Mouse (Mus musculus) embryonic facial prominence, embryonic 14.5 days (tissue): Measurements from ENCODE around the gene Lap3. TPM values are rescaled to one million over a fixed set of nuclear protein-coding genes. Genes with fewer than 3 reads are reported as not detected.

Experiments used
- ATAC-seq: fragments of 200-750 bp; cut with Nextera tagmentation; 2 replicates; pipeline ENCODE4 v1.8.0; 2017; ENCODE audit warnings: low read depth, moderate number of reproducible peaks, moderate TSS enrichment
- DNase-seq: peaks from one replicate; pipeline ENCODE4 v3.0.0-alpha.2; 2015; ENCODE audit warnings: low spot score
- H3K27ac ChIP-seq: fragments of 300-500 bp; sonication (generic); replicated peaks from 2 replicates; pipeline ENCODE4 v1.5.1; 2014; ENCODE audit warnings: low read depth, mild to moderate bottlenecking, low read length, moderate library complexity
- H3K27me3 ChIP-seq: fragments of 300-500 bp; sonication (generic); replicated peaks from 2 replicates; pipeline ENCODE4 v1.6.1; 2014; ENCODE audit warnings: low read length; ENCODE audit not compliant: control insufficient read depth, insufficient read depth
- H3K36me3 ChIP-seq: fragments of 300-500 bp; sonication (generic); 2 replicates; pipeline ENCODE4 v1.6.1; 2014; ENCODE audit warnings: low read length, mixed read lengths; ENCODE audit not compliant: control insufficient read depth, insufficient read depth
- H3K4me1 ChIP-seq: fragments of 300-500 bp; sonication (generic); 2 replicates; pipeline ENCODE4 v1.6.1; 2014; ENCODE audit warnings: antibody characterized with exemption, low read length; ENCODE audit not compliant: control insufficient read depth, insufficient read depth
- H3K4me2 ChIP-seq: fragments of 300-500 bp; sonication (generic); 2 replicates; pipeline ENCODE4 v1.6.1; 2014; ENCODE audit warnings: low read depth, mild to moderate bottlenecking, low read length, moderate library complexity, mixed read lengths
- H3K4me3 ChIP-seq: fragments of 300-500 bp; sonication (generic); 2 replicates; pipeline ENCODE4 v1.5.1; 2014; ENCODE audit warnings: low read depth, mild to moderate bottlenecking, low read length
- H3K9ac ChIP-seq: fragments of 300-500 bp; sonication (generic); 2 replicates; pipeline ENCODE4 v1.6.1; 2014; ENCODE audit warnings: low read depth, mild to moderate bottlenecking, low read length, moderate library complexity, mixed read lengths
- H3K9me3 ChIP-seq: fragments of 300-500 bp; sonication (generic); 2 replicates; pipeline ENCODE4 v1.6.1; 2016; ENCODE audit warnings: low read length; ENCODE audit not compliant: control insufficient read depth
- whole genome bisulfite sequencing: fragments of 180-500 bp; shearing (Covaris S2); extraction: QIAGEN DNeasy Blood & Tissue Kit; methylation state at CpG from one replicate; pipeline ENCODE4 v1.1.7; 2014; 5-methylcytosine and 5-hydroxymethylcytosine counted together
- polyA plus RNA-seq: library from polyadenylated mRNA; unstranded; fragments of >200 nt; fragmentation: Nextera tagmentation; extraction: Ambion mirVana; gene quantifications from 2 replicates; pipeline ENCODE4 v1.2.1, GENCODE M21; 2014

The Lap3 gene
- polyA plus RNA-seq, result 81.5 and 85.1 TPM in 2 replicates

DNA sequence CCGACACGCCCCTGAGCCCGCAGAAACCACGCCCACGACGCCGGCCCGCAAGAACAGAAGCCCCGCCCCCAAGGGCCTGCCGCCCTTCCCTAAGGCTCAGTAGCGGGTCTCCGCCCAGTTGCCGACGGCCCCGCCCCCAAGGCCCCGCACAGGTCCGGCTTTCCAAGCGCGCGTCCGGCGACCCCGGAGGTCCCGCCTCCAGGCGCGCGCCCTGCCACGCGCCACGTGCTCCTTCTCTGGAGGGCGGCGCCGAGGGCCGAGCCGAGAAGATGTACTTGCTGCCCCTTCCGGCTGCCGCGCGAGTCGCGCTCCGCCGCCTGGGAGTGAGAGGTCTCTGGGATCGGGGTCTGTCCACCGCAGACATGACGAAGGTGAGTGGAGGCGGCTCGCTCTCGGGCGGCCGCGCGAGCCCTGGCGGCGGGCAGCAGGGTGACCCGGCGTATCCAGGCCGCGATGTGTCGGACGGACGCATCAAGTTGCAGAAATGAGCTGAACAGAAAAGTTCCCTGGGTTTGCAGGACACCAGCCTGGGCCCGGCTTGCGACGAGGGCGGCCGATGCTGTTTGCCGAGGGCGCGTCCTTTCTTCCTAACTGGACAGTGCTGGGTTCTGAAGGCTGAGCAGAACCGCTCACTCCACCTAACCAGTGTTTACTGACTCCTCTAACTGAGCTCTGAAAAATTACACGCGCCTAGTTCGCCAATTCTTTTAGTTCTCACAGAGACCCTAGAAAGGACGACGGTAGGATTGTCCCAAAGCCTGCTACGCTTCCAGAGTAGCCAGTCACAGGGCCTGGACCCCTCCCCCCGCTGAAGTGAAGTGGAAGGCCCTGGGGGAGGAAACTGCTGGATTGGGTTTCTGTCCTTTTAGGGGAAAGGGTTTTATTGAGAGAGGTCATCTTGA, at the start of gene Lap3:
Gene Lap3 (plus strand): TSS at position 184 of the 902 bp plus-strand sequence.
- H3K36me3 ChIP-seq, result peaks cover 21% of the 10 kb centered on the region
- H3K4me2 ChIP-seq, result peak within 1 kb of the TSS; percentile 81
- H3K4me1 ChIP-seq, result peaks cover 8% of the 10 kb centered on the region
- ATAC-seq (peak; percentile 95), DNase-seq (peak; percentile 97)
- H3K9me3 ChIP-seq, result no peaks in the 10 kb centered on the region
- peak within 1 kb of the TSS; percentile 87 for H3K9ac ChIP-seq
- peak within 1 kb of the TSS; percentile 75 for H3K27ac ChIP-seq
- peak within 1 kb of the TSS; percentile 87 for H3K4me3 ChIP-seq
- no peaks in the 10 kb centered on the region for H3K27me3 ChIP-seq
- WGBS, result under 1% methylated on average over 50 of the region's 78 CpGs

DNA sequence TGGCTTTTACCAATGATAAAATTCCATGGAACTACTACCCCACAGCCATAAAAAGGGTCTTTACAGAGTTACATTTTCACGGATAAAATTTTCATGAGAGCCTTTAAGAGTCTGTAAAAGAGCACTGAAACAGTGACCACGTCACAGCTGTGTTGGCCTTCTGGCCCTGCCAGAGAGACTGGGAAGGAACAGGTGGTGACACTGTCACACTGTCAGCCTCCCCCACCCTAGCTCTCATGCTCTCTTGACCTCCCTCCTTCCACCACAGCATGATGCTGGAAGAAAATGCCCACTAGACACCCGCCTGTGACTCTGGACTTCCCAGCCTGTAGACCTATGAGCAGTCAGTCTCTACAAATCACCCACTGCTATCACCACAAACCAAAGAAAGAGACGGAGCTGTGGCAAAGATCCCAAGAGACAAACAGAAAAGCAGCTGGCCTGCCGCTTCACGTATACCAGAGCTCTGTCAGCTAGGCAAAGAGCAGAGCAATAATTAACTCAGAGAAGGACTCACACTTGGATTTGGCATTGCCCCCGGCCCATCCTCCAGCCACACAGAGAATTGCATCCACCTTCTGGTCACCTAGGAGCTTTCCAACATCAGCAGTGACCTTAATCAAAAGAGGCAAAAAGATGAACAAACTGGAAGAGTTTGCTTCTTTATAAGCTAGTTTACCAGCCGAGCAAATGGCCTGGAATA, 48.9 kb upstream of the Lap3 start:
- no peak overlapping the region for H3K27ac ChIP-seq
- ATAC-seq (no peak), DNase-seq (no peak)
- no peaks in the 10 kb centered on the region for H3K27me3 ChIP-seq
- H3K9me3 ChIP-seq, result no peaks in the 10 kb centered on the region
- no peak overlapping the region for H3K9ac ChIP-seq
- peaks cover 12% of the 10 kb centered on the region; the same call in 1 of the 2 replicates for H3K4me1 ChIP-seq
- WGBS, result 84% methylated on average over 8 of the region's 8 CpGs
- no peak overlapping the region for H3K4me3 ChIP-seq
- H3K4me2 ChIP-seq, result no peak overlapping the region
- H3K36me3 ChIP-seq, result peaks cover 28% of the 10 kb centered on the region

DNA sequence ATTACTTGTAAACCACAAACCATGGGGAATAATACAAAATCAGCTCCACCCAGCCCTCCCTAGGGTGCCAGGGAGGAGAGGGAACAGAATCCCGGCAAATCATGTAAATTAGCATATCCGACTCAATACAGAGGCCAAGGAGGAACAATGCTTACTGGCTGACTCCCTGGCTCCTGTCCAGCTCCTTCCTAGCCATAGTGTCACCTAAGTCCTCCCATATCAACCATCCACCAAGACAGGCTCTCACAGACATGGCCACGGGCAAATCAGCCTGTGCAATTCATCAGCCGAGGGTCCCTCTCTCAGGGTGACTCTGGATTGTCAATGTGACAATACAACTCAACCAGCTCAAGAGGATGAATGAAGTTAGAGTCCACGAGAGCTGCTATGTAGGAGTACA, 44.5 kb upstream of the Lap3 start:
- Histone ChIP-seq H3K4me2 (peak overlapping the region; percentile 88), H3K4me1 (peaks cover 12% of the 10 kb centered on the region; the same call in 1 of the 2 replicates), H3K4me3 (peak overlapping the region; percentile 69; the same call in 1 of the 2 replicates), H3K36me3 (0 out of 2 replicates have a peak, but pooled peaks cover 14% of the 10 kb centered on the region), H3K27ac (no peak overlapping the region), H3K9me3 (no peaks in the 10 kb centered on the region), H3K27me3 (no peaks in the 10 kb centered on the region), H3K9ac (peak overlapping the region; percentile 71)
- DNase-seq, result peak; percentile 42
- WGBS, result 59% methylated on average over 5 of the region's 5 CpGs
- no peak for ATAC-seq

DNA sequence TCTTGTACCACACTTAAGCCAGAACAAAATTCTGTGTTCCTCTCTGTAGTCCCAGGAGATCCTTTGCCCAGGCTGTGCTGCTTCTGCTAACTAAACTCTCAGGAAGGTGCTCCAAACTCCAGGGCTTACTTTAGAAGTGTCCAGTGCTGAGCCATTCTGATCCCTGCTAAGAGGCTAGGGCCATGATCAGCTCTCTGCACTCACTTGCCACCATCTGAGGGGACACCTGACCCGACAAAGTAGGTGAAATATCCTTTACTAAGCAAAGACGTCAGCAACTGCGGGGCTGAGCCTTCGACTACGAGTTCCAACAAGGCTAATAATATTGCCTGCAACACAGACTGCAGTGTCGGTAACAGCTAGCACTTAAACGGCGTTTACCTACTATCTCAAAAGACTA, 44.0 kb upstream of the Lap3 start:
- Histone ChIP-seq H3K4me3 (peak overlapping the region; percentile 69), H3K27me3 (no peaks in the 10 kb centered on the region), H3K9me3 (no peaks in the 10 kb centered on the region), H3K4me2 (peak overlapping the region; percentile 88), H3K4me1 (peaks cover 12% of the 10 kb centered on the region; the same call in 1 of the 2 replicates), H3K36me3 (0 out of 2 replicates have a peak, but pooled peaks cover 12% of the 10 kb centered on the region), H3K9ac (peak overlapping the region; percentile 71), H3K27ac (0 out of 2 replicates have a peak overlapping the region, but pooled peaks have one; percentile 74)
- WGBS, result 2% methylated on average over 8 of the region's 8 CpGs
- no peak for DNase-seq
- no peak for ATAC-seq

DNA sequence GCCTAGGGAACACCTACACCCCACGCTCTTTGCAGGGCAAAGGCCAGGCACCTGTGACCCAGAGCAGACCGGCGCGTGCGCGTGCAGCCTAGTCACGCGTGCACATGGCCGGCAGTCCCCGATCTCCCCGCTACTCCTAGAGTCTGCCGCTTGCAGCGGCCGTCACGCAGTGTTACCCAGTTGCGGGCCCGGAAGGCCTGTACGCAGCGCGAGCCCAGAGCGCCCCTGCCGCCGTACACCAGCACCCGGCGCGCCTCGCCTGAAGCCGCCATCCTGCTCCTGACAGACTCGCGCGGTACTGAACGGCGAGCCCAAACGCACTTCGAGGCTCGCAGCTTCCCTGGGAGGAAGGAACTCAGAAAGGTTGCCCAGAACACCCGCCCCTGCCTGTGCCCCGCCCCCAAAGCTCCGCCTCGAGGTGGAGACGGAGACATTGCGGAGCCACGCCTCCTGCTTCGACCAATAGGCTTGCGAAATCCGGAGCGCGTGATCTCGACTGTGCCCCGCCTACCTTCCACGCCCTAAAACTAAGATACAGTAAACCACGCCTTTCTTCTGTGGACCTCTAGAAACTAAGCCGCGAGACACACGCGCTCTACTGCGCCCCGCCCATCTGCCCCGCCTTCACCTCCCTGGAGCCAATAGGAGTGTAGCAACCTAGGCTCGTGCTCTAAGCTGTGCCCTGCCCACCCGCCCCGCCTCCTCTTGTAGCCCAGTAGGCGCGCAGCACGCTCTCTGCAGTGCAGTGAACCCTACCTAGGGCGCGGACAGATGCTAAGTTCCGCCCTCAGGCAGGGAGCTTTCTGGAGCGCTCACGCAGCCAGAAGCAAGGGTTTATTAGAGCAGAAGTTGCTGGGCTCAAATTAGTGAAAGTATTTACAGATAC, 43.1 kb upstream of the Lap3 start, which contains the start of gene Qdpr:
Gene Qdpr (minus strand): TSS at position 406 of the 886 bp plus-strand sequence.
- Histone ChIP-seq H3K4me2 (peak within 1 kb of the TSS; percentile 88), H3K4me3 (peak within 1 kb of the TSS; percentile 69), H3K9ac (peak within 1 kb of the TSS; percentile 71), H3K4me1 (peaks cover 12% of the 10 kb centered on the region; the same call in 1 of the 2 replicates), H3K36me3 (0 out of 2 replicates have a peak, but pooled peaks cover 5% of the 10 kb centered on the region), H3K27me3 (no peaks in the 10 kb centered on the region), H3K27ac (peak within 1 kb of the TSS; percentile 74; the same call in 1 of the 2 replicates), H3K9me3 (no peaks in the 10 kb centered on the region)
- DNase-seq, result peak; percentile 100
- ATAC-seq, result peak; percentile 99
- WGBS, result under 1% methylated on average over 56 of the region's 70 CpGs

DNA sequence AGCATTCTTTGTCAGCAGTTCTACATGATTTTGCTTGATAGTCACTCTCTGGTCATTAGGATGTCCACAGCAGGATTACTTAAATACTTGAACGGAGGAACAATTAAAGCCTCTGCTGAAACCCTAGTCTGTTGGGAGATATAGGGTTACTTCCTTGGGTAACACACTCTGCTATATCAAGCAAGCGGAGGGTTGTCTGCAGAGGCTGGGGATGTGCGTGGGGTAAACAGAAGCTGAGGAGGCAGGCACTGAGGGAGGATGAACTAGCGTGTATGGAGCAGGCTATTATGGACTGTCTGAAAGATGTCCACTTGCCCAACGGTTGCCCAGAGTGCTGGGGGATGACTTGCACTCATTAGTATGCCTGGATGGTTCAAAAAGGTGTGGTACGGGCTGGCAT, 39.7 kb upstream of the Lap3 start, which contains the start of gene Clrn2:
Gene Clrn2 (plus strand): TSS at position 301 of the 400 bp plus-strand sequence.
- Histone ChIP-seq H3K27ac (no peak within 1 kb of the TSS), H3K9ac (peak within 1 kb of the TSS; percentile 5; the same call in 1 of the 2 replicates), H3K4me2 (no peak within 1 kb of the TSS), H3K4me1 (peaks cover 7% of the 10 kb centered on the region; the same call in 1 of the 2 replicates), H3K27me3 (no peaks in the 10 kb centered on the region), H3K36me3 (no peaks in the 10 kb centered on the region), H3K4me3 (no peak within 1 kb of the TSS), H3K9me3 (no peaks in the 10 kb centered on the region)
- 47% methylated on average over 6 of the region's 6 CpGs for WGBS
- DNase-seq (no peak), ATAC-seq (no peak)

DNA sequence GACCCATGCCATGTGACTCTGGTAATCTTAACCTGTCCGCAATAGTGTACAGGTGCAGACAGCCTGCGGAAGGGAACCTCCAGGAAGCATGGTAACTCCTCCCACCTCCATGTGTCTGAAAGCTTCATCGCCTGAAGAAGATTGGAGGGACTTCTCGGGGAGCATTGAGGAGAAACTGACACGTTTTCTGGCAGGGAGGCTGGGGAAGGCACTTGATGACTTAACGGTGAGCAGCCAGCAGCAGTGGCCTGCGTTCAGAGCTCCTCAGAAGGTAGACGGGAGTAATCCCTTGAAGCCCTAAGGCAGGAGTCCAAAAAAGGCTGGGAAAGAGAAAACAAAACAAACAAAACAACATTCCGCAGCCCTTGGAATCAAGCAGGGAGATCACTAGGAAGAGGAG, 38.7 kb upstream of the Lap3 start:
- no peaks in the 10 kb centered on the region for H3K27me3 ChIP-seq
- H3K4me3 ChIP-seq, result no peak overlapping the region
- no peak for ATAC-seq
- DNase-seq, result no peak
- H3K27ac ChIP-seq, result no peak overlapping the region
- 29% methylated on average over 9 of the region's 9 CpGs for WGBS
- H3K4me2 ChIP-seq, result no peak overlapping the region
- no peak overlapping the region for H3K9ac ChIP-seq
- H3K9me3 ChIP-seq, result no peaks in the 10 kb centered on the region
- H3K4me1 ChIP-seq, result no peaks in the 10 kb centered on the region
- H3K36me3 ChIP-seq, result no peaks in the 10 kb centered on the region
